Mouse (Mus musculus) limb, embryonic 14.5 days (tissue): ENCODE measurements around the gene Sema4f. TPM values are rescaled to one million over a fixed set of nuclear protein-coding genes. Genes with fewer than 3 reads are reported as not detected.

Experiments used
- ATAC-seq: fragments of 200-750 bp; cut with Nextera tagmentation; 2 replicates; pipeline ENCODE4 v1.8.0; 2017; ENCODE audit warnings: low read depth, moderate number of reproducible peaks, moderate TSS enrichment; ENCODE audit not compliant: low FRiP score
- DNase-seq: peaks from one replicate; pipeline ENCODE4 v3.0.0-alpha.2; 2015; ENCODE audit warnings: low spot score
- H3K27ac ChIP-seq: fragments of 300-500 bp; sonication (generic); replicated peaks from 2 replicates; pipeline ENCODE4 v1.5.1; 2014; ENCODE audit warnings: low read depth, mild to moderate bottlenecking, low read length, moderate library complexity, mixed read lengths
- H3K27me3 ChIP-seq: fragments of 300-500 bp; sonication (generic); 2 replicates; pipeline ENCODE4 v1.6.1; 2014; ENCODE audit warnings: low read length, mixed read lengths; ENCODE audit not compliant: control insufficient read depth, insufficient read depth
- H3K36me3 ChIP-seq: fragments of 300-500 bp; sonication (generic); 2 replicates; pipeline ENCODE4 v1.6.1; 2014; ENCODE audit warnings: mild to moderate bottlenecking, low read length, moderate library complexity, mixed read lengths; ENCODE audit not compliant: control insufficient read depth, insufficient read depth
- H3K4me1 ChIP-seq: fragments of 300-500 bp; sonication (generic); 2 replicates; pipeline ENCODE4 v1.6.1; 2014; ENCODE audit warnings: antibody characterized with exemption, low read length, mixed read lengths; ENCODE audit not compliant: control insufficient read depth, insufficient read depth
- H3K4me2 ChIP-seq: fragments of 300-500 bp; sonication (generic); replicated peaks from 2 replicates; pipeline ENCODE4 v1.6.1; 2014; ENCODE audit warnings: low read depth, mild to moderate bottlenecking, low read length, moderate library complexity; ENCODE audit not compliant: severe bottlenecking
- H3K4me3 ChIP-seq: fragments of 300-500 bp; sonication (generic); replicated peaks from 2 replicates; pipeline ENCODE4 v1.5.1; 2014; ENCODE audit warnings: low read length
- H3K9ac ChIP-seq: fragments of 300-500 bp; sonication (generic); 2 replicates; pipeline ENCODE4 v1.6.1; 2014; ENCODE audit warnings: mild to moderate bottlenecking, low read depth, low read length, moderate library complexity; ENCODE audit not compliant: severe bottlenecking
- H3K9me3 ChIP-seq: fragments of 300-500 bp; sonication (generic); 2 replicates; pipeline ENCODE4 v1.6.1; 2016; ENCODE audit warnings: low read length; ENCODE audit not compliant: control insufficient read depth
- POLR2A ChIP-seq: fragments of 200-500 bp; IDR thresholded peaks from 2 replicates; pipeline ENCODE4 v1.8.0; 2012; ENCODE audit warnings: inconsistent platforms, mild to moderate bottlenecking, moderate library complexity, borderline replicate concordance; ENCODE audit not compliant: insufficient read depth, insufficient read length; ENCODE audit errors: extremely low read depth
- WGBS: fragments of 180-500 bp; shearing (Covaris S2); extraction: QIAGEN DNeasy Blood & Tissue Kit; methylation state at CpG from one replicate; pipeline ENCODE4 v1.1.7; 2014; 5-methylcytosine and 5-hydroxymethylcytosine counted together
- polyA plus RNA-seq, 2 experiments: library from polyadenylated mRNA; depleted of rRNA in 1 of 2; stranded (reverse) in 1 of 2; unstranded in 1 of 2; fragments of >200 nt; fragmentation: Nextera tagmentation in 1 of 2; extraction: Ambion mirVana in 1 of 2; gene quantifications; 2 replicates each; pipeline versions ENCODE4 v1.2.1 to v1.2.3; 2012 to 2014

The Sema4f gene
- polyA plus RNA-seq, 2 experiments = 1.1 to 3.2 TPM

DNA sequence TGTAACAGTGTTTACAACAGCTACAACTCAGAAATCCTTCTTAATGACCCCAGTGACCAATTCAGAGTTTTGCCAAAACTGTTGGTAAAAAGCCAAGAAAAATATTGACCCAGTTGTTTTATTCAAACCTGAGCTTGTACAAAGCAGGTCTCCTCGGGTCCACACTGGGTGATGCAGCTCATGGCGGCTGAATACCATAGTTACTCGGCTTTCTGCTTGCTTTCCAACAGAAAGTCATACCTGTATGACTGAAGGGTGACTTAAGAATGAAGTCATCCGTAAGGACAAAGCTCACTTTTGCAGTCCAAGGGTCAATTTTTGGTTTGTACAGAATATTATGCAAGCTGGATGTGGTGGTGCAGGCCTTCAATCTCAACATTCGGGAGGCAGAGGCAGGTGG lies 12.0 kb downstream of the Sema4f start:
- Histone ChIP-seq H3K27ac (no peak overlapping the region), H3K27me3 (no peaks in the 10 kb centered on the region), H3K4me1 (no peaks in the 10 kb centered on the region), H3K9ac (no peak overlapping the region), H3K9me3 (no peaks in the 10 kb centered on the region), H3K4me2 (no peak overlapping the region), H3K4me3 (no peak overlapping the region), H3K36me3 (no peaks in the 10 kb centered on the region)
- no peak for TF ChIP-seq POLR2A
- DNase-seq = no peak
- ATAC-seq = no peak
- WGBS = 72% methylated on average over 5 of the region's 5 CpGs

DNA sequence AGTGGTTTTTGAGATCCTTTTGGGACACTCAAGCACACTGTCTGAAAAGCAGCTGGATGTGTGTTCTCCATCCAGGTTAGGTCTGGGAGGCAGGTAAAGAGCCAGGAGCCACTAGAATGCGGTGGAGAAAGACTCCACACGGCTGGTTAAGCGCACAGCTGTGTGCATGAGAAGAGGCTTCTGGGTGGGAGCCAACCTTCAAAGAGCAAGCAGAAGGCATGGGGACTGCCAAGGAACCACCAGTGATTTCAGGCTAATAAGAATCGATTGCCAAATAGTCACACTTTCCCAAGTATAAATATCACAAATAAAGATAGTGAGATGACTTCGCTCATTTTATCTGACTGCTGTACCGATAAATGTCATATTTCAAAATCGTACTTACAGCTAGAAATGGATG lies 13.0 kb downstream of the Sema4f start:
- no peak overlapping the region for H3K27ac ChIP-seq
- ATAC-seq (no peak), DNase-seq (no peak)
- no peak overlapping the region for H3K4me2 ChIP-seq
- TF ChIP-seq POLR2A = no peak
- no peaks in the 10 kb centered on the region for H3K27me3 ChIP-seq
- no peaks in the 10 kb centered on the region for H3K9me3 ChIP-seq
- WGBS = 87% methylated on average over 7 of the region's 7 CpGs
- H3K9ac ChIP-seq = no peak overlapping the region
- H3K4me1 ChIP-seq = no peaks in the 10 kb centered on the region
- H3K36me3 ChIP-seq = no peaks in the 10 kb centered on the region
- H3K4me3 ChIP-seq = no peak overlapping the region

DNA sequence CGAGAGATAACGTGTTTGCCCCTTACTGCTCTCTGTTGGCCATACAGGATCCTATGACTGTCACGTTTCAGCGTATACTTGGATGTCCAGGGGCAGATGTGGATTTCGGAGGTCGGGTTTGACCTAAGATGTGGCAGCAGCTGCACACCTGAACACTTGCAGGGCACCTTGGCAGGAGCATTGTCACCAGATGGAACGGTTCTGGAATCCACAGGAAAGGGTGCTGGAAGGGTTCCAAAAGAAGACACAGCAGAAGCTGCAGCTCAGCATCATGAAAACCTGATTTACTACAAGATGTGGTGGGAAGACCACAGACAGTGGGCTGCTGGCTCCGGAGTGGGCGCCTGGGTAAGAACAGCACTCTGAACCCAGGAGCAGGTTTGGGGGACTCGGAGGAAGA lies 13.5 kb downstream of the Sema4f start:
- Histone ChIP-seq H3K9ac (no peak overlapping the region), H3K4me3 (no peak overlapping the region), H3K4me1 (no peaks in the 10 kb centered on the region), H3K9me3 (no peaks in the 10 kb centered on the region), H3K27me3 (no peaks in the 10 kb centered on the region), H3K27ac (no peak overlapping the region), H3K36me3 (no peaks in the 10 kb centered on the region), H3K4me2 (no peak overlapping the region)
- WGBS = 85% methylated on average over 10 of the region's 10 CpGs
- TF ChIP-seq POLR2A = no peak
- no peak for ATAC-seq
- DNase-seq = no peak

DNA sequence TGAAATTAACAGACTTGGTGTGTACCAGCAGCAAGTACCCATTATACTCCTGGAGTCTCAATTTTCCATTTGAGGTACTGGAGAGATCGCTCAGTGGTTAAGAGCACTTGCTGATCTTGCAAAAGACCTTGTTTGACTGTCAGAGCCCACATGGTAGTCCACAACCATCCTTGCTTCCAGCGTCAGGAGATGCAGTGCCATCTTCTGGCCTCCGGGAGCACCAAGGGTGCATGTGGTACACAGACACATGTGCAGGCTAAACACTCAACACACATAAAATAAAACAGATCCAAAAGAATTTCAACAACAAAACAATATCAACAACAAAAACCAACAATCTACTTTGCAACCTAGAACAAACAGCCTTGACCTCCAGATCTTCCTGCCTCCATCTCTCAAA lies 14.6 kb downstream of the Sema4f start:
- Histone ChIP-seq H3K9ac (no peak overlapping the region), H3K4me1 (no peaks in the 10 kb centered on the region), H3K4me3 (no peak overlapping the region), H3K27me3 (no peaks in the 10 kb centered on the region), H3K9me3 (no peaks in the 10 kb centered on the region), H3K36me3 (no peaks in the 10 kb centered on the region), H3K4me2 (no peak overlapping the region), H3K27ac (no peak overlapping the region)
- DNase-seq (no peak), ATAC-seq (no peak)
- no peak for TF ChIP-seq POLR2A
- WGBS = 59% methylated on average over 3 of the region's 3 CpGs

- Histone ChIP-seq H3K4me2 (no peak overlapping the region), H3K4me1 (no peaks in the 10 kb centered on the region), H3K9me3 (no peaks in the 10 kb centered on the region), H3K27me3 (no peaks in the 10 kb centered on the region), H3K36me3 (no peaks in the 10 kb centered on the region), H3K9ac (no peak overlapping the region), H3K4me3 (no peak overlapping the region), H3K27ac (no peak overlapping the region)
- TF ChIP-seq POLR2A = no peak
- ATAC-seq (no peak), DNase-seq (no peak)
- 73% methylated on average over 9 of the region's 9 CpGs for WGBS
Observed at GRCm38 (mm10) chr6:82921426-82922224, 17.9 kb downstream of the Sema4f start.
